In genomic region chr8:123319522-123320164, GRCm38 (mm10) we compare ENCODE assay signal across 9 mouse cellular contexts. TPM values are rescaled to one million over a fixed set of nuclear protein-coding genes. Genes with fewer than 3 reads are reported as not detected.
DNase-seq lines count a peak whose midpoint lies in the region; ATAC-seq lines count a peak whose summit lies in the region.
"Had no signal": no experiment of that assay in that cellular context is flagged by ENCODE, and none has a peak within 500 bp of the region (broad histone marks: within the 10 kb centered on the region; RNA-seq: fewer than 3 reads in every experiment).

No protein-coding gene starts in this region.

- H3K9ac ChIP-seq in neural tube, embryonic 15.5 days (replicated peaks) = no peak overlapping the region
- no peak overlapping the region for H3K9ac ChIP-seq in intestine, embryonic 15.5 days
- no peak overlapping the region for H3K9ac ChIP-seq in midbrain, embryonic 14.5 days (replicated peaks; ENCODE audit: low read length)
- H3K9ac ChIP-seq: hindbrain, embryonic 15.5 days had no signal

- no peak overlapping the region for H3K4me2 ChIP-seq in neural tube, embryonic 15.5 days
- no peak overlapping the region for H3K4me2 ChIP-seq in intestine, embryonic 15.5 days (replicated peaks)
- no peak overlapping the region for H3K4me2 ChIP-seq in midbrain, embryonic 14.5 days (ENCODE audit: low read length)

- 42% methylated on average over 7 of the region's 7 CpGs for WGBS in neural tube, embryonic 15.5 days
- 29% methylated on average over 7 of the region's 7 CpGs for WGBS in intestine, embryonic 15.5 days
- WGBS in midbrain, embryonic 14.5 days = 38% methylated on average over 7 of the region's 7 CpGs

- no peak overlapping the region for H3K27ac ChIP-seq in neural tube, embryonic 15.5 days (replicated peaks)
- H3K27ac ChIP-seq in intestine, embryonic 15.5 days = no peak overlapping the region
- H3K27ac ChIP-seq in midbrain, embryonic 14.5 days (replicated peaks; ENCODE audit: low read depth, low read length) = no peak overlapping the region
- H3K27ac ChIP-seq: hindbrain, embryonic 15.5 days had no signal

- no peaks in the 10 kb centered on the region for H3K9me3 ChIP-seq in neural tube, embryonic 15.5 days (replicated peaks)
- H3K9me3 ChIP-seq in intestine, embryonic 15.5 days = no peaks in the 10 kb centered on the region
- H3K9me3 ChIP-seq in midbrain, embryonic 14.5 days (ENCODE audit: control insufficient read depth, low read length) = no peaks in the 10 kb centered on the region
- H3K9me3 ChIP-seq: hindbrain, embryonic 15.5 days had no signal

- H3K4me3 ChIP-seq in neural tube, embryonic 15.5 days (replicated peaks) = no peak overlapping the region
- H3K4me3 ChIP-seq in intestine, embryonic 15.5 days (replicated peaks) = no peak overlapping the region
- no peak overlapping the region for H3K4me3 ChIP-seq in midbrain, embryonic 14.5 days (replicated peaks; ENCODE audit: low read depth, low read length)

- no peaks in the 10 kb centered on the region for H3K36me3 ChIP-seq in neural tube, embryonic 15.5 days
- no peaks in the 10 kb centered on the region for H3K36me3 ChIP-seq in intestine, embryonic 15.5 days
- no peaks in the 10 kb centered on the region for H3K36me3 ChIP-seq in midbrain, embryonic 14.5 days (ENCODE audit: control insufficient read depth, insufficient read depth, low read length)
- H3K36me3 ChIP-seq: hindbrain, embryonic 15.5 days had no signal

- peak; percentile 45 for DNase-seq in cerebellum, adult 11 months
- DNase-seq in neural tube, embryonic 10.5 days (ENCODE audit: extremely low spot score, low spot score) = peak; percentile 45
- peak; percentile 76 to 78 for DNase-seq in cerebellum, postnatal 14 days
- peak; percentile 81 for DNase-seq in midbrain, embryonic 14.5 days

- H3K27me3 ChIP-seq in neural tube, embryonic 15.5 days (replicated peaks) = no peaks in the 10 kb centered on the region
- no peaks in the 10 kb centered on the region for H3K27me3 ChIP-seq in intestine, embryonic 15.5 days (replicated peaks)
- H3K27me3 ChIP-seq in midbrain, embryonic 14.5 days (ENCODE audit: control insufficient read depth, insufficient read depth, low read length) = no peaks in the 10 kb centered on the region
- H3K27me3 ChIP-seq: hindbrain, embryonic 15.5 days had no signal

- peaks cover 16% of the 10 kb centered on the region for H3K4me1 ChIP-seq in neural tube, embryonic 15.5 days
- H3K4me1 ChIP-seq in intestine, embryonic 15.5 days (replicated peaks) = peaks cover 14% of the 10 kb centered on the region
- peaks cover 2% of the 10 kb centered on the region for H3K4me1 ChIP-seq in midbrain, embryonic 14.5 days (ENCODE audit: control insufficient read depth, insufficient read depth, low read length)

- ATAC-seq in cerebellum, adult (ENCODE audit: insufficient number of reproducible peaks, low FRiP score, low TSS enrichment) = no peak
- ATAC-seq in neural tube, embryonic 15.5 days (ENCODE audit: low FRiP score) = no peak
- ATAC-seq in intestine, embryonic 15.5 days = 0 out of 2 replicates have a peak, but pooled peaks have one; percentile 18
- ATAC-seq in midbrain, embryonic 14.5 days (ENCODE audit: low FRiP score, low TSS enrichment) = no peak
- no peak for ATAC-seq in erythroid progenitor cell, adult 5-6 weeks (replicated peaks; ENCODE audit: low FRiP score, poor library complexity, severe bottlenecking)

RNA-seq across cellular contexts. Expression of gene Fanca, which starts 1.3 kb away (rescaled TPM):
- polyA plus RNA-seq in neural tube, embryonic 15.5 days (2015; fragmentation: Nextera tagmentation; extraction: Ambion mirVana) = 6.1 and 9.8 TPM in 2 replicates
- polyA plus RNA-seq in intestine, embryonic 15.5 days (2015; fragmentation: Nextera tagmentation; extraction: Ambion mirVana) = 19.5 and 21.8 TPM in 2 replicates
- polyA plus RNA-seq in midbrain, embryonic 14.5 days (2014; fragmentation: Nextera tagmentation; extraction: Ambion mirVana) = 8.0 and 9.2 TPM in 2 replicates
- total RNA-seq in erythroid progenitor cell, adult 5-6 weeks (2015; ENCODE audit: low replicate concordance) = 47.9 and 75.0 TPM in 2 replicates
- total RNA-seq in erythroid progenitor cell, adult 5-6 weeks (2017; ENCODE audit: low replicate concordance) = 31.5 and 34.1 TPM in 2 replicates

RNA-seq across cellular contexts. Expression of gene Spire2, which starts 12.9 kb away (rescaled TPM):
- 37.9 and 44.0 TPM in 2 replicates for polyA plus RNA-seq in neural tube, embryonic 15.5 days (2015; fragmentation: Nextera tagmentation; extraction: Ambion mirVana)
- polyA plus RNA-seq in intestine, embryonic 15.5 days (2015; fragmentation: Nextera tagmentation; extraction: Ambion mirVana) = 3.9 and 4.4 TPM in 2 replicates
- polyA plus RNA-seq in midbrain, embryonic 14.5 days (2014; fragmentation: Nextera tagmentation; extraction: Ambion mirVana) = 32.8 and 36.0 TPM in 2 replicates
- not detected in 2 replicates for total RNA-seq in erythroid progenitor cell, adult 5-6 weeks (2015; ENCODE audit: low replicate concordance)
- total RNA-seq in erythroid progenitor cell, adult 5-6 weeks (2017; ENCODE audit: low replicate concordance) = not detected in 2 replicates

RNA-seq across cellular contexts. Expression of gene Tcf25, which starts 53.9 kb away (rescaled TPM):
- 368 and 390 TPM in 2 replicates for polyA plus RNA-seq in neural tube, embryonic 15.5 days (2015; fragmentation: Nextera tagmentation; extraction: Ambion mirVana)
- 147 and 170 TPM in 2 replicates for polyA plus RNA-seq in intestine, embryonic 15.5 days (2015; fragmentation: Nextera tagmentation; extraction: Ambion mirVana)
- polyA plus RNA-seq in midbrain, embryonic 14.5 days (2014; fragmentation: Nextera tagmentation; extraction: Ambion mirVana) = 254 and 294 TPM in 2 replicates
- total RNA-seq in erythroid progenitor cell, adult 5-6 weeks (2015; ENCODE audit: low replicate concordance) = 36.4 and 48.6 TPM in 2 replicates
- total RNA-seq in erythroid progenitor cell, adult 5-6 weeks (2017; ENCODE audit: low replicate concordance) = 27.2 and 70.3 TPM in 2 replicates
